Mouse (Mus musculus) cerebellum, postnatal 4 days (tissue): ENCODE data around the gene Nisch.

Experiments used
- DNase-seq, 2 experiments: peaks; one replicate each; pipeline ENCODE4 v3.0.0; 2022; ENCODE audit warnings: low spot score in 2 of 2, mixed read lengths in 1 of 2

The Nisch gene

GRCm38 (mm10) chr14:31216846-31217245, at the start of gene Nisch:
Gene Nisch, minus strand, starts transcription at chr14:31216946.
- DNase-seq = no peak

- DNase-seq = no peak
These were observed 44.2 kb upstream of the Nisch start for GRCm38 (mm10) chr14:31260932-31261331.

DNA sequence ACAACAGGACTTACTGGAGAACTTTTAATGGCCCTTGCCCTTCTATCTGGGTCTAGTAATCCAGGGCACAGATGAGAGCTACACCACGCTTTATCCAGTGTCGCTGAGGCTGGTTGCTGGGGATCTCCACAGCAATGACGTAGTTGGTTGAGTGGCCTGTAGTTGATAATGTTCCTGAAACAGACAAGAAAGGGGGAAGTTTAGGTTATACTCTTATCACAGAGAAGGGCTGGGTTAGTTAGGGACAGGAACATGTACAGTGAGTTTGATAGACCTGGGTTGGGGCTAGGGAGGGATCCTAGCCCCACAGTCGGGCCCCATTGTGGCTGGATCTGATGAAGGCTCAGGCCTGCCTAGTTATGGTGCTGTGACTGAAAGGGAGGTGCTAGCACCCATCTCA, 43.6 kb upstream of the Nisch start:
- DNase-seq = no peak

GRCm38 (mm10) chr14:31258476-31259050, 41.8 kb upstream of the Nisch start:
- DNase-seq = no peak

DNA sequence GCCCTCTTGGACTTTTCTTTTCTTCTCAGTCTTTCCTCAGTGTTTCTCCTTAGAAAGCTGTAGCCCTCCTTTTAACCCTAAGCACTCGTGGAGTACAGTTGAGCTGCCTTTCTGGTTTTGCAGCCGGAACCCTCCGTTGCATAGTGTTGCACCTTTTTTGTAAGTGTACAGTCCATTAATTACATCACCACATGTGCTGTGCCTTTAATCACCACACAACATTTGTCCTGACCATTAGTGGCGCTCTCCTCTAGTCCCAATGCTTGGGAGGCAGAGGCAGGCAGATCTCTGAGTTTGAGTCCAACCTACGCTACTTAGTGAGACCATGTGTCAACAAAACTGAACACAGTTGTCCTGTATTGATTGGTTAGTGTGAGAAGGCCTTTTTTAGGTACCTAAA, 35.3 kb upstream of the Nisch start:
- no peak for DNase-seq

DNA sequence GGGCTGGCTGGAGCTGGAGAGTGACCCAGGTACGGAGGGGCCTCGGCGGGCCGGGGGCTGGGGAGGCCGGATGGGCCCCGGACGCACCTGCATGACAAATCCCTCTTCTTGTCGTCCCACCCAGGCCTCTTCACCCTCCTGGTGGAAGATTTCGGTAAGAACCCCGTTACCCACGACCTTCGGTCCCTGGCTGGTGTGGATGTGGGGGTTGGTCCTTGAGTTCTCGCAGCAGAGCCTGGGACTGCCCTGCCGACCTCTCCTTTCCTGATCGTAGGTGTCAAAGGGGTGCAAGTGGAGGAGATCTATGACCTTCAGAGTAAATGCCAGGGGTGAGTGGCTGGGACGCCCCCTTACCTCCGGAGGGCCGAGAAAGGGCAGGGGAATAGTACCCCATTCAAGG, 34.9 kb upstream of the Nisch start:
- no peak for DNase-seq

GRCm38 (mm10) chr14:31251084-31251604, 34.4 kb upstream of the Nisch start, which contains the start of the genes Phf7 and Bap1:
Gene Phf7, minus strand, starts transcription at chr14:31251317.
Gene Bap1, plus strand, starts transcription at chr14:31251450.
- peak; percentile 99 for DNase-seq

GRCm38 (mm10) chr14:31250222-31251083, 33.7 kb upstream of the Nisch start:
- no peak for DNase-seq

GRCm38 (mm10) chr14:31248396-31248795, 31.6 kb upstream of the Nisch start:
- no peak for DNase-seq

GRCm38 (mm10) chr14:31245946-31246345, 29.2 kb upstream of the Nisch start:
- no peak for DNase-seq

DNA sequence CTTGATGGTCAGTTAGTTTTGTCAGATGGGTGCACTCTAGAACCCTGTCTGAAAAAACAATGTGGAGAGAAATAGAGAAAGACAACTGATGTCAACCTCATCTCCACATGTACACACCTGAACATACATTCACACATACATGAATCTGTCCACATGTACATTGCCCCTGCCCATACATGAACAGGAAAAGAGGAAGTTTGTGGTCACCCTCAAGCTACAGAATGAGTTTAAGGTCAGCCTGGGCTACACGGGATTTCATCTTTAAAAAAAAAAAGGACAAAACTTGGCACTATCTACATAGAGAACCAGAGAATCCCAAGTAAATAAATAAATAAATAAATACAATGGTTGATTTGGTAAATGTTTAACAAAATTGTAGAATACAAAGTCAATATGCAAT, 28.0 kb upstream of the Nisch start:
- no peak for DNase-seq

DNA sequence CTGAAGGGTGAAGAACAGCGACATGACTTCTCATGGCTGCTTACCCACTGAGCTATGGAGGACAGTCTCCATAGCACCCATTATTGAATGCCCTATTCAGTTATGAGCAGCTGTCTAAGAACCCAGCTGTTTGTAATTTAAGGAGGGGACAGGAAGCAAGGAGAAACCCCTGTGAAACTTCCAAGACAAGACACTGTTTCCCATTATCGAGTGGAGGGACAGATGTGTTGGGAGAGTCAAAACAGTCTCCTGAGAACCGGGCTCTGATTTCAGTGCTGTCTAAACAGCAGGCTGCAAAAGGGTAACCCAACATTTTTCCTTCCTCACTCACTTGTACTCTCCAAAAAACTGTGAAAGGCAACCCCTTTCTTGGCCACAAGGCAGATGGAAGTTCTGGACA, 23.8 kb upstream of the Nisch start:
- DNase-seq = no peak

GRCm38 (mm10) chr14:31237101-31237882, 20.5 kb upstream of the Nisch start:
- no peak for DNase-seq

GRCm38 (mm10) chr14:31233996-31234591, 17.3 kb upstream of the Nisch start:
- peak; percentile 80 to 88 for DNase-seq

GRCm38 (mm10) chr14:31233070-31233995, 16.6 kb upstream of the Nisch start:
- no peak for DNase-seq

DNA sequence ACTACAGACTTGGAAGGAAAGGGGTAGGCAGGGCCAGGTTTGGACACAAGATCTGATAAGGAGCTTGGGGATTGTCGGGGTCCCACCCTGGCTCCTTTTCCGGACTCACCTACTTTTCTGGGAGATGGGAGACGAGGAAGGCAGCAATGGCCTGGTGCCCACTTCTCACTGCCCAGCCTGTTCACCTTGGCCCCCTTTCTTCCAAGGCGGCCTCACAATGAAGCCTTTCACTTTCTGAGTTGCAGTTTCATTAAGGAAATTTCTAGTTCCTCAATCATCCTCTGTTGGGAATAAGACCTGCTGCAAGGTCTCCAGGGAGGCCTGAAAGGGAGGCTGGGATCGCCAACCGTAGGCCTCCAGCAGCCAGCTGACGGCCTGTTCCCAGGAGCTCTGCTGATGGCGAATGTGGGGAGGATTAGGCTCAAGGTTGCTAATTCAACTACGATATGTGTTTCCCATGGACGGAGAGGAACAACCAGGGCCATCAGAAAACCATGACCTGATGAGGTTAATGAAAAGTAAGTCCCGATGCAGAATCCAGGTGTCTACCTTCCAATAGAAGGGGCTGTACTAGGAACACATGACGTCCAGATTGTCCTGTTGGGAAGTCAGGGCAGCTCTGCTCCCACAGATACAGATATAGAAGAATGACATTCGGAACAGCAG, 15.8 kb upstream of the Nisch start:
- no peak for DNase-seq

GRCm38 (mm10) chr14:31230442-31230841, 13.7 kb upstream of the Nisch start:
- no peak for DNase-seq

DNA sequence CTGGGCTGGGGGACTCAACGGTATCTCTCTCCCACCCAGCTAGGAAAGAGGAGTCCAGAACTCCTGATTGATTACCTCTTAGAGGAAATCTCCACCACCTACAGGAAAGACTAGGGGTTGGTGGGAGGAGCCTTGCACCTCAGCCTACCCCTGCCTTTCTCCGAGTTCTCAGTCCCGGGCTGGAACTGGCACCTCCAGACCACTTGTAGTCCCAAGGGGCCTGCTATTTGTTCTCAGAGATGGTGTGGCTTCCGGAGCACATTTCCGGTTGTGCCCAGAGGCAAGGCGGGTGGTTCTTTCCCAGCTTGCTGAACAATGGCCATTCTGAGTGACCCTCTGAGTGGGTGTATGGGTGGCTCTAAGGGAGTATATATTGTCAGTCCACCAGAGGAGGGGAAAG, 11.5 kb upstream of the Nisch start:
- DNase-seq = no peak

DNA sequence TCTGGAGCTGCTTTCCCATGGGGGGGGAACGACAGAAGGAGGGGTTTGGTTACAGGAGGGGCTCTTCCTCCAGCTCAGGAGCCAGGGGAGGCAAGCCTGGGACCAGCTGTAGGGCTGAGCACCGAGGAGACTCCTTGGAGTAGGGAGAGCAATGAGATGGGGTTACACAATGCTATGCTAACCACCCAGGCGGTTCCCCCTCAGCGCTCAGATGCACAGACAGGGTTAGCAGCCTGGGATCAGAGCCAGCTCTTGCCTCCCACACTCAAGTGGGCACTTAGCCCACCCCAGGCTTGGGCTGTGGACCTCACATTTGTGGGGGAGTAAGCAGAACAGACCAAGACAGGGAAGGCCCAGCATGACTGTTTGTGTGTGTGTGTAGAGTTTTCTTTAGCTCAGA, 10.2 kb upstream of the Nisch start:
- DNase-seq = peak; percentile 22 to 67

DNA sequence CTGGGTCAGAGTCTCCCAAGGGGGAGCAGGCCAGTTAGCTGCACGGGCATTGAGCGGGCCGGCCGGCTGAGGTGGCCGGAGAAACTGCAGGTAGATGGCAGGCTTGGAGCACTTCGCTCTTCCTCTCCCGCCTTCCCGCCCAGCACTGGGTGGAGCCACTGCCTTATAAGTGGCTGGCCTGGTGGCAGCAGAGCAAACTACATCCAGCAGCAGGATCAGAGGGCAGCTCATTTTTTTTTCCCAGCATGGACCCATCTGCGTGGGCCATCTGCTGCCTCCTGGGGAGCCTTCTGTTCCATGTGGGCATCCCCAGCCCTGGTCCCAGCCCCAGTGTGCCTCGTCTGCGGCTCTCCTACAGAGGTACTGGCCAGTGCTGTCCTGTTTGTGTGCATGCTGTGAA, 920 bp upstream of the Nisch start, which contains the start of gene Sema3g:
Gene Sema3g, plus strand, starts transcription at position 195 of the 400 bp plus-strand sequence.
- DNase-seq = peak in 1 of 2 experiments; percentile 65
